Mouse (Mus musculus) heart, embryonic 15.5 days (tissue): Measurements from ENCODE around the gene Olfr1500. TPM values are rescaled to one million over a fixed set of nuclear protein-coding genes. Genes with fewer than 3 reads are reported as not detected.

Experiments used
- polyA plus RNA-seq: library from polyadenylated mRNA; unstranded; fragments of >200 nt; fragmentation: Nextera tagmentation; extraction: Ambion mirVana; gene quantifications from 2 replicates; pipeline ENCODE4 v1.2.1, GENCODE M21; 2015

Olfr1500 gene
- polyA plus RNA-seq, 1 experiment from 2014 or later: not detected

Other genes with a start within 250 kb of the Olfr1500 start
- not detected in 2 replicates for gene Olfr1484, start 247.0 kb downstream of the Olfr1500 start, polyA plus RNA-seq
- gene Olfr1487, start 213.1 kb downstream of the Olfr1500 start, polyA plus RNA-seq: not detected in 2 replicates
- gene Olfr1489, start 198.9 kb downstream of the Olfr1500 start, polyA plus RNA-seq: not detected in 2 replicates
- gene Olfr1490, start 179.4 kb downstream of the Olfr1500 start, polyA plus RNA-seq: not detected in 2 replicates
- gene Olfr1491, start 133.2 kb downstream of the Olfr1500 start, polyA plus RNA-seq: not detected in 2 replicates
- gene Olfr1493-ps1, start 107.2 kb downstream of the Olfr1500 start, polyA plus RNA-seq: not detected in 2 replicates
- not detected in 2 replicates for gene Olfr1494, start 90.8 kb downstream of the Olfr1500 start, polyA plus RNA-seq
- gene Olfr1495, start 65.9 kb downstream of the Olfr1500 start, polyA plus RNA-seq: not detected in 2 replicates
- not detected in 2 replicates for gene Olfr1496, start 52.6 kb downstream of the Olfr1500 start, polyA plus RNA-seq
- not detected in 2 replicates for gene Olfr1497, start 32.3 kb downstream of the Olfr1500 start, polyA plus RNA-seq
- not detected in 2 replicates for gene Olfr1499, start 11.0 kb downstream of the Olfr1500 start, polyA plus RNA-seq
- not detected in 2 replicates for gene Olfr1501, start 20.2 kb upstream of the Olfr1500 start, polyA plus RNA-seq
- gene Olfr1502, start 31.3 kb upstream of the Olfr1500 start, polyA plus RNA-seq: not detected in 2 replicates
- not detected in 2 replicates for gene Olfr1504, start 67.4 kb upstream of the Olfr1500 start, polyA plus RNA-seq
- gene Olfr1505, start 83.0 kb upstream of the Olfr1500 start, polyA plus RNA-seq: not detected in 2 replicates